Mouse (Mus musculus): Measurements from ENCODE around the gene Palm. TPM values are rescaled to one million over a fixed set of nuclear protein-coding genes. Genes with fewer than 3 reads are reported as not detected.

Palm gene
- polyA plus RNA-seq, 1 experiment from 2014 or later, result 27.6 TPM

- Histone ChIP-seq H3K27me3 (replicated peaks; ENCODE audit: control insufficient read depth, insufficient read depth, low read length) (no peaks in the 10 kb centered on the region), H3K36me3 (ENCODE audit: control insufficient read depth, insufficient read depth, low read length) (no peaks in the 10 kb centered on the region), H3K27ac (ENCODE audit: low read depth, low read length) (no peak overlapping the region; the same call in 1 of the 2 replicates), H3K4me3 (ENCODE audit: low read depth, low read length) (no peak overlapping the region), H3K9me3 (ENCODE audit: control insufficient read depth, low read length) (no peaks in the 10 kb centered on the region), H3K4me2 (peak overlapping the region; percentile 30), H3K9ac (ENCODE audit: low read depth, low read length) (no peak overlapping the region), H3K4me1 (replicated peaks; ENCODE audit: control insufficient read depth, insufficient read depth, low read length) (peaks cover 27% of the 10 kb centered on the region)
- 24% methylated on average over 15 of the region's 15 CpGs for WGBS
- no peak for DNase-seq (ENCODE audit: low spot score)
- ATAC-seq (replicated peaks; ENCODE audit: low FRiP score), result no peak
Measured at GRCm38 (mm10) chr10:79797326-79797725, 4.0 kb downstream of the Palm start.

DNA sequence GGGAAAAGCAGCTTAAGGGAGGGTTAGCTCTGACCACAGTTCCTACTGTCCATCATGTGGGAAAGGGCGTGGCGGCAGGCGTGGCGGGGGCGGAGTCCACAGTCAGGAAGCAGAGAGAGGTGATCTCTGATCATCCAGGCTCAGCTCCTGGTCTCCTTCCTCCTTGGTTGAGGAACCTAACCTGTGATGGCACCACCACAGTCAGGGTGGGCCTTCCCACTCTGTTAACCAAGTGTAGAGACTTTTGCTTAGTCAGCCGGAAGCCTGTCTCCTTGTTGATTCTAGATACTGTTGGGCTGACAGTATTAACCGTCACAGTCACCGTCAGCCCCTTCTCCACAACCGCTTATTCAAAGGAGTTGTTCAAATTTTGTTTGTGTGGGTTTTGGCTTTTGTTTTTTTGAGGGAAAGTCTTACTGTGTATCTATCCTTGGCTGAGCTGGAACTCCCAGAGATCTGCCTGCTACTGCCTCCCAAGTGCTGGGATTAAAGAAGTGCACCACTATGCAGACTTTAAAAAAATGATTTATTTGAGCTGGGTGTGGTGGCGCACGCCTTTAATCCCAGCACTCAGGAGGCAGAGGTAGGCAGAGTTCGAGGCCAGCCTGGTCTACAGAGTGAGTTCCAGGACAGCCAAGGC, 5.0 kb downstream of the Palm start:
- Histone ChIP-seq H3K4me2 (no peak overlapping the region), H3K4me3 (ENCODE audit: low read depth, low read length) (no peak overlapping the region), H3K27ac (ENCODE audit: low read depth, low read length) (peak overlapping the region; percentile 42), H3K36me3 (ENCODE audit: control insufficient read depth, insufficient read depth, low read length) (no peaks in the 10 kb centered on the region), H3K9ac (ENCODE audit: low read depth, low read length) (no peak overlapping the region), H3K9me3 (ENCODE audit: control insufficient read depth, low read length) (no peaks in the 10 kb centered on the region), H3K27me3 (replicated peaks; ENCODE audit: control insufficient read depth, insufficient read depth, low read length) (no peaks in the 10 kb centered on the region), H3K4me1 (replicated peaks; ENCODE audit: control insufficient read depth, insufficient read depth, low read length) (peaks cover 35% of the 10 kb centered on the region)
- ATAC-seq (replicated peaks; ENCODE audit: low FRiP score), result peak; percentile 46
- WGBS, result 52% methylated on average over 12 of the region's 12 CpGs
- DNase-seq (ENCODE audit: low spot score), result peak; percentile 68

GRCm38 (mm10) chr10:79800508-79800907, 7.1 kb downstream of the Palm start:
- H3K9ac ChIP-seq (ENCODE audit: low read depth, low read length), result no peak overlapping the region
- no peak overlapping the region for H3K4me3 ChIP-seq (ENCODE audit: low read depth, low read length)
- no peaks in the 10 kb centered on the region for H3K36me3 ChIP-seq (ENCODE audit: control insufficient read depth, insufficient read depth, low read length)
- no peak overlapping the region for H3K27ac ChIP-seq (ENCODE audit: low read depth, low read length)
- no peak overlapping the region for H3K4me2 ChIP-seq
- H3K27me3 ChIP-seq (replicated peaks; ENCODE audit: control insufficient read depth, insufficient read depth, low read length), result no peaks in the 10 kb centered on the region
- no peak for DNase-seq (ENCODE audit: low spot score)
- H3K9me3 ChIP-seq (ENCODE audit: control insufficient read depth, low read length), result no peaks in the 10 kb centered on the region
- 82% methylated on average over 11 of the region's 11 CpGs for WGBS
- no peak for ATAC-seq (replicated peaks; ENCODE audit: low FRiP score)
- H3K4me1 ChIP-seq (replicated peaks; ENCODE audit: control insufficient read depth, insufficient read depth, low read length), result peaks cover 36% of the 10 kb centered on the region

DNA sequence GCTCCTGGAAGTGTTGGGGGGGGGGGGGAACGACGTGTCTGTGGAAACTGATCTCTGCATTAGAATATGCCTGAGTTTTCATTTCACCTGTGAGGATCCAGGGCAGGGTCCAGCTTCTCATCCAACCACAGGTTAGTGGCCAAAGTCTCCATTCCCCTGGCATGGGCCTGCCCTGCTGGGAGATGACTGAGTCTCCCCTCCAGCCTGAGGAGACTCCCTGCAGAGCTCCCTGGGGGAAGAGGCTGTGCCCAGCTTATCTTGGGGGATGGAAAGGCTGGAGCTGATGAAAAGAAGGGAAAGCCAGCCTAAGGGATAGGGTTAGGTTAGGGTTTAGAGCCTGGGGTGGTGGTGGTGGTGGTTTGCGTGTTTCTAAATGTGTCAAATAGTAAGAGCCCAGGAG, 8.5 kb downstream of the Palm start:
- DNase-seq (ENCODE audit: low spot score) (no peak), ATAC-seq (replicated peaks; ENCODE audit: low FRiP score) (no peak)
- 40% methylated on average over 3 of the region's 3 CpGs for WGBS
- H3K36me3 ChIP-seq (ENCODE audit: control insufficient read depth, insufficient read depth, low read length), result no peaks in the 10 kb centered on the region
- no peaks in the 10 kb centered on the region for H3K27me3 ChIP-seq (replicated peaks; ENCODE audit: control insufficient read depth, insufficient read depth, low read length)
- H3K9me3 ChIP-seq (ENCODE audit: control insufficient read depth, low read length), result no peaks in the 10 kb centered on the region
- H3K4me3 ChIP-seq (ENCODE audit: low read depth, low read length), result peak overlapping the region; percentile 25; the same call in 1 of the 2 replicates
- H3K27ac ChIP-seq (ENCODE audit: low read depth, low read length), result peak overlapping the region; percentile 76
- H3K4me1 ChIP-seq (replicated peaks; ENCODE audit: control insufficient read depth, insufficient read depth, low read length), result peaks cover 48% of the 10 kb centered on the region
- H3K9ac ChIP-seq (ENCODE audit: low read depth, low read length), result no peak overlapping the region
- peak overlapping the region; percentile 49 for H3K4me2 ChIP-seq

DNA sequence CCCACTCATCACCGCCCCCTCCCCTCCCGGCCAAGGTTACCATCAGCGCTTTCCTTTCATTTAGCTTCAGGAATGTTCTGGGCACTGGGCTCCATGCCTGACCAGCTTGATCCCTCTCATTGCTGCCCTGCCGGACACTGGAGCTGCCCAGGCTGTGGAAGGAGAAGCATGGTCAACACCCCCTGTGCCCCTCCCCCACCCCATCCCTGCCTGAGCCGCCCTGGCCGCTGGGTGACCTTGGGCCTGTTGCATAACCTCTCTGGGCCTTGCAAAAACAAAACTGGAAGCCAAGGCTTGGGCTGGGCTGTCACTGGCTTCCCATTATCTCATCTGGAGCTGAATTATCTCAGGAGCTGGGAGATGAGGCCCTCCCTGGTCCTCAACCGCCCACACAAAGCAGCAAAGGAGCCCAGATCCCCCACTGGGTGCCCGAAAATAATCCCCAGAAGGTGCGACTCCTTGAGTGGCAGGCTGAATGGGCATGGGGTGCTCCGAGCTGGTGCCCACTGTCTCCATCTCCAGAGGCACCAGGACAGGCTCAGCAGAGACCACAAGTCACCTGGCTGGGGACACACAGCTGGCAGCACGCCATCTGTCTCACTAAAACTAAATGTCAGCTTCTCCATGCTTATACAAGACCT, 9.1 kb downstream of the Palm start:
- Histone ChIP-seq H3K4me1 (replicated peaks; ENCODE audit: control insufficient read depth, insufficient read depth, low read length) (peaks cover 51% of the 10 kb centered on the region), H3K36me3 (ENCODE audit: control insufficient read depth, insufficient read depth, low read length) (no peaks in the 10 kb centered on the region), H3K27me3 (replicated peaks; ENCODE audit: control insufficient read depth, insufficient read depth, low read length) (no peaks in the 10 kb centered on the region), H3K9ac (ENCODE audit: low read depth, low read length) (0 out of 2 replicates have a peak overlapping the region, but pooled peaks have one; percentile 31), H3K27ac (ENCODE audit: low read depth, low read length) (peak overlapping the region; percentile 76), H3K4me3 (ENCODE audit: low read depth, low read length) (peak overlapping the region; percentile 25; the same call in 1 of the 2 replicates), H3K9me3 (ENCODE audit: control insufficient read depth, low read length) (no peaks in the 10 kb centered on the region), H3K4me2 (peak overlapping the region; percentile 49)
- ATAC-seq (replicated peaks; ENCODE audit: low FRiP score), result peak; percentile 46
- WGBS, result 40% methylated on average over 11 of the region's 11 CpGs
- DNase-seq (ENCODE audit: low spot score), result no peak

- H3K36me3 ChIP-seq (ENCODE audit: control insufficient read depth, insufficient read depth, low read length), result 0 out of 2 replicates have a peak, but pooled peaks cover 2% of the 10 kb centered on the region
- WGBS, result 37% methylated on average over 29 of the region's 29 CpGs
- H3K9ac ChIP-seq (ENCODE audit: low read depth, low read length), result no peak overlapping the region
- peak overlapping the region; percentile 19; the same call in 1 of the 2 replicates for H3K4me2 ChIP-seq
- ATAC-seq (replicated peaks; ENCODE audit: low FRiP score) (no peak), DNase-seq (ENCODE audit: low spot score) (peak; percentile 71)
- H3K27me3 ChIP-seq (replicated peaks; ENCODE audit: control insufficient read depth, insufficient read depth, low read length), result no peaks in the 10 kb centered on the region
- no peak overlapping the region for H3K27ac ChIP-seq (ENCODE audit: low read depth, low read length)
- peaks cover 52% of the 10 kb centered on the region for H3K4me1 ChIP-seq (replicated peaks; ENCODE audit: control insufficient read depth, insufficient read depth, low read length)
- no peak overlapping the region for H3K4me3 ChIP-seq (ENCODE audit: low read depth, low read length)
- H3K9me3 ChIP-seq (ENCODE audit: control insufficient read depth, low read length), result no peaks in the 10 kb centered on the region
Measured at GRCm38 (mm10) chr10:79803716-79804323, 10.4 kb downstream of the Palm start.

DNA sequence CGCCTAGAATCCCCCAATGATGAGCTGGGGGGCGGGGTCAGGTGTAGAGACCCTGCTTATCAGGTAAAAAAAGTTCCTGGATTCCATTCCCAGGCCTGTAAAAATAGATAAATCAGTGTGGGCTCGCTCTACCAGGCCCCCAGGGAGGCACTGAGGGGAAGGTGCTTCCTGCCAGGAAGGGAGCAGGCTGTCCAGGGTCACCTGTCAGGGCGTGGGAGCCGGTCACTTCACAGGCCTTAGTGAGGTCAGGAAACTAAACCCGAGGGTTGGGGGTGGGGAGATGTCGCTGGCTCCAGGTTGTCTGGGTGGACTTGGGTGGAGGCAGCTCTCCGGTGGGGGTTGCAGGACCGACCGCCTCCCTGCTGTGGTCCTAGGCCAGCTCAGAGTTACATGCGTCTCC, 12.3 kb downstream of the Palm start:
- 0 out of 2 replicates have a peak, but pooled peaks cover 3% of the 10 kb centered on the region for H3K36me3 ChIP-seq (ENCODE audit: control insufficient read depth, insufficient read depth, low read length)
- no peak; the same call in 1 of the 2 replicates for ATAC-seq (replicated peaks; ENCODE audit: low FRiP score)
- no peak overlapping the region for H3K27ac ChIP-seq (ENCODE audit: low read depth, low read length)
- H3K4me3 ChIP-seq (ENCODE audit: low read depth, low read length), result no peak overlapping the region
- no peak overlapping the region for H3K9ac ChIP-seq (ENCODE audit: low read depth, low read length)
- H3K4me1 ChIP-seq (replicated peaks; ENCODE audit: control insufficient read depth, insufficient read depth, low read length), result peaks cover 48% of the 10 kb centered on the region
- WGBS, result 42% methylated on average over 11 of the region's 11 CpGs
- no peaks in the 10 kb centered on the region for H3K27me3 ChIP-seq (replicated peaks; ENCODE audit: control insufficient read depth, insufficient read depth, low read length)
- H3K4me2 ChIP-seq, result no peak overlapping the region
- no peaks in the 10 kb centered on the region for H3K9me3 ChIP-seq (ENCODE audit: control insufficient read depth, low read length)
- no peak for DNase-seq (ENCODE audit: low spot score)

DNA sequence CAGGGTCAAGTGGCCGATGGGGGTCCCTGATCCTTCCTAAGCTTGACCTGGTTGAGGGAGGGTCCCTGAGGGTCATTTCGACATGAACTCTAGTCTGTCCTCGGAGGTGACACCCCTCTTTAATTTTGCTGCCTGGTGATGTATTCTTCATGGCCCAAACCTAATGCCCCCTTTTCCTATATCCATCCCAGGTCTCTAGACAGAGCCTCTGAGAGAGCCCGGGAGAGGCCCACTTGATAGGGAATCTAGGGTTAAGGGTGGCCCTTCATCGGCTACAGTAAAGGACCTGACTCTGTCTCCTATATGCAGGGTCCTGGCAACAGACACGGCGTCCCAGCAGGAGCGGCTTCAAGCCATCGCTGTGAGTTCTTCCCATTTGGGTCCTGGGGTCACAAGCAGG, 13.0 kb downstream of the Palm start:
- Histone ChIP-seq H3K9me3 (ENCODE audit: control insufficient read depth, low read length) (no peaks in the 10 kb centered on the region), H3K36me3 (ENCODE audit: control insufficient read depth, insufficient read depth, low read length) (0 out of 2 replicates have a peak, but pooled peaks cover 3% of the 10 kb centered on the region), H3K27ac (ENCODE audit: low read depth, low read length) (no peak overlapping the region), H3K4me3 (ENCODE audit: low read depth, low read length) (no peak overlapping the region), H3K27me3 (replicated peaks; ENCODE audit: control insufficient read depth, insufficient read depth, low read length) (no peaks in the 10 kb centered on the region), H3K9ac (ENCODE audit: low read depth, low read length) (no peak overlapping the region), H3K4me2 (no peak overlapping the region), H3K4me1 (replicated peaks; ENCODE audit: control insufficient read depth, insufficient read depth, low read length) (peaks cover 48% of the 10 kb centered on the region)
- DNase-seq (ENCODE audit: low spot score), result no peak
- WGBS, result 76% methylated on average over 9 of the region's 9 CpGs
- no peak for ATAC-seq (replicated peaks; ENCODE audit: low FRiP score)

All from liver, embryonic 11.5 days (tissue).